Mouse (Mus musculus): ENCODE results near the gene Klf6. TPM values are rescaled to one million over a fixed set of nuclear protein-coding genes. Genes with fewer than 3 reads are reported as not detected.

Gene Klf6
- polyA plus RNA-seq, 1 experiment from 2014 or later: 20.8 TPM

DNA sequence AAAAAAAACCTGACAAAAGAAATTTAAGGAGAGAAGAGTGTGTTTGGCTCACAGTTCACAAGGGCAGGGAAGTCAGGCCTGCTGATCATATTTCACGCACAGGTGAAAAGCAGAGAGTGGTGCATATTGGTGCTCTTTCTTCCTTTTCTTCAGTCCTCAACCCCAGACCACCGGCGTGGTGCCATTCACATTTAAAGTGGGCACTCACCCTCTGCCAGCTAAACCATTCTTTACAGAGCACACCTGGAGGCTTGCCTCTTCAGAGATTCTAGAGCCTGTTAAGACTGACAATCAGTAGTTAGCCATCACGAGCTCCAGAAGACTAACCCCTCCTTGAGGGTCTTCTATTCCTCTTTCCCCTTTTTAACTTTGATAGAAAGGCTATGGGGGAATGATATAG, 17.5 kb downstream of the Klf6 start:
- no peak overlapping the region for H3K9ac ChIP-seq
- ATAC-seq (ENCODE audit: low read depth): no peak
- H3K4me1 ChIP-seq (replicated peaks): no peaks in the 10 kb centered on the region
- H3K4me3 ChIP-seq (replicated peaks): no peak overlapping the region
- H3K4me2 ChIP-seq: no peak overlapping the region
- no peaks in the 10 kb centered on the region for H3K36me3 ChIP-seq
- no peaks in the 10 kb centered on the region for H3K27me3 ChIP-seq
- no peak for DNase-seq
- no peaks in the 10 kb centered on the region for H3K9me3 ChIP-seq (replicated peaks)
- WGBS (ENCODE audit: insufficient replicate concordance): 52% methylated on average over 4 of the region's 4 CpGs
- no peak overlapping the region for H3K27ac ChIP-seq

DNA sequence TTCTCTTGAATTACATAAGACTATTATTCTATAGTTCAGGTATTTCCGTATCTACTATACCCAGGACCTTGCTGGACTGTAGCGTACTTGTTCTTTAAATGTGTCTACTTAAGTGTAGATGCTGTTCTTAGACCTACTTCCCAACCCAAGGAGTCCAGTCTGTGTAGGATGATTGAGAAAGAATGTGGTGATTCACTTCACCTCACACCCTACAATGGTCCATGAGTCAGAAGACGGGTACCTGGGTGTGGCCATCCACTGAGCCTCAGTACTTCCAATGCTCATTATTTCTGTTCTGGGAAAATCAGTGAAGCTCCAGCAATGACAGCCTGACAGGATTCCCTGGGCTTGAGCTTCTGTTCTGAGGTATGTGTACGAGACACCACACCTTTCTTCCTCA, 25.5 kb downstream of the Klf6 start:
- WGBS (ENCODE audit: insufficient replicate concordance): 60% methylated on average over 4 of the region's 4 CpGs
- H3K27ac ChIP-seq: no peak overlapping the region
- H3K4me2 ChIP-seq: no peak overlapping the region
- no peaks in the 10 kb centered on the region for H3K36me3 ChIP-seq
- H3K27me3 ChIP-seq: no peaks in the 10 kb centered on the region
- H3K4me3 ChIP-seq (replicated peaks): no peak overlapping the region
- H3K4me1 ChIP-seq (replicated peaks): no peaks in the 10 kb centered on the region
- H3K9me3 ChIP-seq (replicated peaks): no peaks in the 10 kb centered on the region
- no peak for ATAC-seq (ENCODE audit: low read depth)
- DNase-seq: no peak
- no peak overlapping the region for H3K9ac ChIP-seq

DNA sequence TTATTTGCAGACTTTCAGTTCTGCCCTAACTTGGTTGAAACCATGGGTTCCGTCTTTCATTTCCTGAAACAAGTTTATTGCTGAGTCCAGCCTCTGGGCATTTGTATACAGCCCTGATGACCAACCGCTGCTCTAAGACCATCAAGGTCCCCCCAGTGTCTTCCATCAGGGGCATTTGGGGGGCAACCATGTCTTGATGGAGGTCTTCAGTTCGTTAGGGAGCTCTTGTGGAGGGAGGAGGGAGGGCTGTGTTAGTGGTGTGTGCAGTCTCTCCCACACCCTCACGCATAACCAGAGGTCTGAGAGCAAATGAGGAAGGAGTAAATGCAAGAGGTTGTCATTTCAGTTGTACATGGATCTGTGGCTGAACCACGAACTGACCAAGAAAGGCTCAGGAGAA, 26.9 kb downstream of the Klf6 start:
- Histone ChIP-seq H3K4me1 (replicated peaks) (no peaks in the 10 kb centered on the region), H3K27ac (no peak overlapping the region), H3K9ac (no peak overlapping the region), H3K27me3 (no peaks in the 10 kb centered on the region), H3K36me3 (no peaks in the 10 kb centered on the region), H3K9me3 (replicated peaks) (no peaks in the 10 kb centered on the region), H3K4me2 (no peak overlapping the region), H3K4me3 (replicated peaks) (no peak overlapping the region)
- no peak for DNase-seq
- ATAC-seq (ENCODE audit: low read depth): no peak
- WGBS (ENCODE audit: insufficient replicate concordance): 37% methylated on average over 5 of the region's 5 CpGs

DNA sequence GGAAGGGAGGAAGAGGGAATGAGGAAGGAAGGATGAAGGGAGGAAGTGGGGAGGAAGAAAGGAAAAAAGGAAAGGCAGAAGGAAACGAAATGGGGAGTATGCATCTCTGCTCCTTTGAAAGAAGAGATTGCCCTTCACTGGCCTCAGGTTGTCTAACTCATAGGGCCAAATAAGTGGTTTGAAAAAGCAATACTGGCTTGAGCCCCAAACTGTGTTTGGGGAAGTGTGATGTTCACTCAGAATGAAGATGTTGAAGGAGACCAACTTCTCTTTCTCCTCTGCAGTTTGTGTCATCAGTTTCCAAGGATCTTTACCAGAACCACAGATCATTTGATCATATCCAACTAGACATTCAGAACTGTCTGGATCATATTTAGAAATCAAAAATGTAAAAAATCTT, 27.4 kb downstream of the Klf6 start:
- WGBS (ENCODE audit: insufficient replicate concordance): 26% methylated on average over 1 of the region's 1 CpGs
- H3K27ac ChIP-seq: no peak overlapping the region
- H3K4me2 ChIP-seq: no peak overlapping the region
- H3K4me3 ChIP-seq (replicated peaks): no peak overlapping the region
- no peak overlapping the region for H3K9ac ChIP-seq
- no peaks in the 10 kb centered on the region for H3K4me1 ChIP-seq (replicated peaks)
- no peak for ATAC-seq (ENCODE audit: low read depth)
- no peaks in the 10 kb centered on the region for H3K9me3 ChIP-seq (replicated peaks)
- no peaks in the 10 kb centered on the region for H3K36me3 ChIP-seq
- H3K27me3 ChIP-seq: no peaks in the 10 kb centered on the region
- DNase-seq: no peak

DNA sequence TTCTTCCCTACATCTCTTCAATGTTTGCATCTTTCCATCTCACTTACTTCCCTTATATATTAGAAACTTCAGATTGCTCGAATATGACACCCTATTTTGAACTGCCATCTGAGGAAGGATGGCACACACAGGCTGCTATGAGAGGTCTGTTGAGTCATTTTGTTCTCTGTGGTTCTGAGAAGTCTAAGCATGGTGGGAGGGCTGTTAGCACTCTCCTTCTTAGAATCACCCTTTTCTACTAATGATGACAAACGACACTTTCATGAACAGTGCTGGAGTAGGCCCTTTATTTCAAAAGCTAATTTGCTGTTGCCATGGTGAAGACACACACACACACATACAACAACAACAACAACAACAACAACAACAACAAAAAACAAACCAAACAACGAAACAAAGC, 28.8 kb downstream of the Klf6 start:
- no peaks in the 10 kb centered on the region for H3K36me3 ChIP-seq
- H3K27me3 ChIP-seq: no peaks in the 10 kb centered on the region
- H3K27ac ChIP-seq: no peak overlapping the region
- H3K4me2 ChIP-seq: no peak overlapping the region
- no peak for ATAC-seq (ENCODE audit: low read depth)
- H3K4me1 ChIP-seq (replicated peaks): no peaks in the 10 kb centered on the region
- no peak overlapping the region for H3K4me3 ChIP-seq (replicated peaks)
- 42% methylated on average over 3 of the region's 3 CpGs for WGBS (ENCODE audit: insufficient replicate concordance)
- H3K9ac ChIP-seq: no peak overlapping the region
- DNase-seq: no peak
- H3K9me3 ChIP-seq (replicated peaks): no peaks in the 10 kb centered on the region

DNA sequence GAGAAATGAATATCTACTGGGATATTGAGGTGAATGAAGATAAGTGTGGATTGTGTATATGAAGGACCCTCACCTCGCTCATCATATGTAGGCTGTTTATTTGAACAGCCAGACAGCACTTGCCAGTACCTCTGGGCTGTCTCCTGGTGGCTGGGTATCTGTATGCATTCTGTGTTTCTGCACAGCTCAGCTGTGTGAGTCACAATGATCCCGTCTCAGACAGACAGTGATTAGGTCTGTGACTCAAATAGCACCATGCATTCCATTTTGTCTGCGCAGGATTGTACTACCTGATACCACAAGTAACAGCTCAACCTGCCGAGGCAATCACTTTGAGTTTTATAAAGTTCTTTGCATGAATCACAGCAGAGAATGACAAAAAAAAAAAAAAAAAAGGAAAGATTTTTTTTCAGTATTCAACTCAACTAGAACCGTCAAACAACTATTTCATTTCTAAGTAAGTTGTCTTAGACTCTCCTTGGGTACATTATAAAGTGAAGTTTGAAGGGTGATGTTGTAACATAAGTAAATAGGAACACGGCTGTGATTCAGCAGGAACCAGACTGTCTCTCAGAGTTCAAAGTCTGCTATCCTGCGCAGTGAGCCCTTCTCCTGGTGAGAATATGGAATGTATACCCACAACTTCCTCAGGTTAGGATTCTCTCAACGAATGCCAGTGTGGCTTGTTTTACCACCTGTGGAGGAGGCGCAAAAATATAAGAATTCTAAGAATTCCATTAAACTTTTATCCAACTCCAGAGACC, 31.6 kb downstream of the Klf6 start:
- Histone ChIP-seq H3K4me3 (replicated peaks) (no peak overlapping the region), H3K9ac (no peak overlapping the region), H3K36me3 (no peaks in the 10 kb centered on the region), H3K4me2 (no peak overlapping the region), H3K4me1 (replicated peaks) (no peaks in the 10 kb centered on the region), H3K27ac (no peak overlapping the region), H3K27me3 (no peaks in the 10 kb centered on the region), H3K9me3 (replicated peaks) (no peaks in the 10 kb centered on the region)
- 59% methylated on average over 9 of the region's 9 CpGs for WGBS (ENCODE audit: insufficient replicate concordance)
- DNase-seq (no peak), ATAC-seq (ENCODE audit: low read depth) (no peak)

DNA sequence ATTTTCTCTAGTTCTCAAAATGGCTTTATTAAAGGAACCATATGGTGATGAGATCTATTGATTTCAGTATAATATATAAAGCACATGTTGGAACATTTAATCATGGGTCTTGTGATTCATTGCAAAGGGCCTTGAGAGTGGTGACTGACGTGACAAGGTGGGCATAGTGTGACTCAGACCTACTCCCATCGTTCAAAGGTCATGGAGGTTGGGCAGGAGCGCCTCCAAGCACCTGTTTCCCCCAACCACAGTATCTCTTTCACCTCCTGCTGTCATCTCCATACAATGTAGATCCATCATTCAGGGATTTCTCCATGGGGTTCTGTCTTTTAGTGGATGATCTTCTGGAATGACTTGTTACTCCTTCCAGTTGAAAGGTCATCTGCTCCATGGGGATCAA, 33.6 kb downstream of the Klf6 start:
- WGBS (ENCODE audit: insufficient replicate concordance): 51% methylated on average over 3 of the region's 3 CpGs
- DNase-seq (no peak), ATAC-seq (ENCODE audit: low read depth) (no peak)
- no peaks in the 10 kb centered on the region for H3K4me1 ChIP-seq (replicated peaks)
- H3K9me3 ChIP-seq (replicated peaks): no peaks in the 10 kb centered on the region
- no peaks in the 10 kb centered on the region for H3K27me3 ChIP-seq
- no peak overlapping the region for H3K9ac ChIP-seq
- H3K36me3 ChIP-seq: no peaks in the 10 kb centered on the region
- H3K27ac ChIP-seq: no peak overlapping the region
- no peak overlapping the region for H3K4me2 ChIP-seq
- H3K4me3 ChIP-seq (replicated peaks): no peak overlapping the region

DNA sequence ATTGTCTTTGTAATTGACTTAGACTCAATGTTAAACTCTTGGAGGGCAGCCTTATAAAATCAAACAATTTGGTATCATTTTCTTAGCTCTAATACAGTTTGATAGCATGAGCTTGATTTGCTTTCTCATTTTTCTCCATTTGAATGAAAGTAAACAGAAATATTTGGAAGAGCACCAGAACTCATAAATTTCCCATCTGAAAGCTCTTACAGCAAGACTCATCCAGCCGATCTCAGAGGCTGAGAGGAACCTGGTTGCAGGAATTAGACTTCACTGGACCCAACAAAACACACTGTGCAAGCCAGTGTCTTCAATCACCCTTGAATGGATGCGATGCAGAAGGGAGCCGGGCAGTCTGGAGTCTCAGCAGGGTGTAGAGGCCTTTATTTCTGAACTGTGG, 34.6 kb downstream of the Klf6 start:
- WGBS (ENCODE audit: insufficient replicate concordance): 71% methylated on average over 3 of the region's 3 CpGs
- no peak for ATAC-seq (ENCODE audit: low read depth)
- no peak for DNase-seq

DNA sequence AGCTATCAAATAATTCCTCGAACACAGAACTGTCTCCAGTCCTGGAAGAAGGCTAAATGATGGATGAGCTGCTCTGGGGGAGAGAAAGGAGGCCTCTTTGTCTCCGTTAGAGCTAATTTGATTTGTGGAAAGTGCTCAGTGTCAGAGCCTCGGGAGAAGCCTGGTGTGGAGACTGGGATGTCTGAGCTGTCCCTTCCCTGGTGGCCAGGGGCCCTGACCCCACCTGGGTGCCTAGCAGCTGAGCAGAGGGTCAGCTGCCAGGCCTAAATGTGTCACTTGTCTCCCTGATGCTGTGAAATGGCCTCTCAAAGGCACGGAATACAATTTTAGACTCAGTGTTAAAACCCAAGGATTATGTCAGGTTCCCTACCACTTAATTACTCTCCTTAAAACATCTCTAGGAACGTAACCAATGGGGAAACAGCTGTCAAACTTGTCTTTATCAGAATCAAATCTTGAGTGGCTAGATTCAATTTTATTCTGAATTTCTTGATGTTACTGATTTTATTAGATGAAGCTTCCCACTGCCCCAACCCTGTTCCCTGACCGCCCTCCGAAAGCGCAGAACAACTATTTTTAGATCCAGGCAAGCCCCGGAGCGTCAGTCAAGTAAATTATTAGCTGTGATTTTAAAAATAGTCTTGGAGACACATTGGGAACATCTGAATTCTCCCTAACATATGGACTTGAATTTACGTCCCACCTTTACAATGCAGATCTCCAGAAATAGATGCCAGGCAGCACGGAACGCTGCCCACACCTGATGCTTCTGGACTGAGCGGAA, 36.1 kb downstream of the Klf6 start:
- Histone ChIP-seq H3K4me2 (no peak overlapping the region), H3K4me1 (replicated peaks) (no peaks in the 10 kb centered on the region), H3K27me3 (no peaks in the 10 kb centered on the region), H3K4me3 (replicated peaks) (no peak overlapping the region), H3K9ac (no peak overlapping the region), H3K9me3 (replicated peaks) (no peaks in the 10 kb centered on the region), H3K36me3 (no peaks in the 10 kb centered on the region), H3K27ac (no peak overlapping the region)
- ATAC-seq (ENCODE audit: low read depth): no peak
- WGBS (ENCODE audit: insufficient replicate concordance): 68% methylated on average over 14 of the region's 14 CpGs
- no peak for DNase-seq

More for the DNA sequence above, 34.6 kb downstream of the Klf6 start:
- H3K4me1 ChIP-seq (replicated peaks): no peaks in the 10 kb centered on the region
- H3K27ac ChIP-seq: no peak overlapping the region
- H3K4me2 ChIP-seq: no peak overlapping the region
- no peaks in the 10 kb centered on the region for H3K36me3 ChIP-seq
- H3K9ac ChIP-seq: no peak overlapping the region
- no peak overlapping the region for H3K4me3 ChIP-seq (replicated peaks)
- H3K9me3 ChIP-seq (replicated peaks): no peaks in the 10 kb centered on the region
- no peaks in the 10 kb centered on the region for H3K27me3 ChIP-seq

DNA sequence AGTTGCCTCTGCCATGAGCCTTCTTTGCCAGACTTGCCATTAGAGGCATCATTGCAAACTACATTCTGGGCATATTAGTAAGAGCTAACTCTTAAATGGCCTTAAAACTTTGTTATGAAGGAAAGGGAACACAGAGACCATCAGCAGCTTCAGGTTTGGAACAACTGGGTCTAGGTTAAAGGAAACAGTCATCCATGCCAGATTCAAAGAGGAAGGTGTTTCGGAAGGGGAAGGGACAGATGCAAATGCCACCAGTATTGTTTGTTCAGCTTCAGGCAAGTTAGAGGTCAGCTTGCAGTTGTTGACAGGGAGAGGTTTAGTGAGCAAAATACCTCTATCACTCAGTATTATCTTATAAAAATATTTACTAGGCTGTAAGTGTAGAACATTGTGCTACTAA, 37.7 kb downstream of the Klf6 start:
- H3K4me1 ChIP-seq (replicated peaks): no peaks in the 10 kb centered on the region
- no peaks in the 10 kb centered on the region for H3K9me3 ChIP-seq (replicated peaks)
- no peak overlapping the region for H3K27ac ChIP-seq
- H3K4me2 ChIP-seq: no peak overlapping the region
- H3K9ac ChIP-seq: no peak overlapping the region
- no peaks in the 10 kb centered on the region for H3K36me3 ChIP-seq
- no peak overlapping the region for H3K4me3 ChIP-seq (replicated peaks)
- DNase-seq (no peak), ATAC-seq (ENCODE audit: low read depth) (no peak)
- H3K27me3 ChIP-seq: no peaks in the 10 kb centered on the region
- WGBS (ENCODE audit: insufficient replicate concordance): 50% methylated on average over 1 of the region's 1 CpGs

DNA sequence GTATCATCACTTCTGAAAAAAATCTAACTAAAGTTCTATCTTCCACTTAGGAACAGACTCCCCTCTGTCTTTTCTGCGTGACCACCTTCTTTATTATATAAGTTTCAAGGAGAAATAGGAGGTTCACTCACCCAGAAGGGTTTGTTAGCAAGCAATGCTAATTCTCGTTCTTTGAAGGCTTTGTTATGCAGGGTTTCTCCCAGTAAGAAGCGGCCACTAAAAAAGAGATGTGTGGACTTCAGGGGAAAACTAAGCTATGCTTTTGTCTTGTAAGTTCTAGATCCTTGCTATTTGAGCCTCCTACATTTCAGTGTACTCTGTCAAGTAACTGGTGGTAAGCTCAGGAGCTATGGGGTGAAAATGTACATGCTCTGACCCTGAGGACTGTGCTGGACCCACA, 38.4 kb downstream of the Klf6 start:
- Histone ChIP-seq H3K4me3 (replicated peaks) (no peak overlapping the region), H3K4me2 (no peak overlapping the region), H3K36me3 (no peaks in the 10 kb centered on the region), H3K4me1 (replicated peaks) (no peaks in the 10 kb centered on the region), H3K27me3 (no peaks in the 10 kb centered on the region), H3K27ac (no peak overlapping the region), H3K9ac (no peak overlapping the region), H3K9me3 (replicated peaks) (no peaks in the 10 kb centered on the region)
- WGBS (ENCODE audit: insufficient replicate concordance): 56% methylated on average over 3 of the region's 3 CpGs
- DNase-seq (no peak), ATAC-seq (ENCODE audit: low read depth) (no peak)

DNA sequence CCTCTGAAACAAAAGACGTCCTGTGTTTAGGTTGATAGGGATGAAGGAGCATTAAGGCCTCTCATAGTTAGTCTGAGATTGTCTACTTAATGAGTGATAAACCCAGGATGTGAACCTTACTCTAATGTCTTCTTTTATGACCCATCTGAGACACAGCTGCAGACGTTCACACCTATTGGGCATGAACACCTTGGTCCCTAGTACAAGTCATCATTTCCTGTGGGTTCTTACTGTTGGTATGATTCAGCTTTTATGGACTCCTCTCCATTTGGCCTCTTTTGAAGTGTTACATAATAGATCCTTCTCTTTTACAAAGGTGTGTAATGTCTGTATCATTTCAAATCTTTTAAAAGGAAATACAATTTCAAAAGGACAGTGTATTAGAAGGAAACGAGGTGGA, 51.9 kb downstream of the Klf6 start:
- H3K27me3 ChIP-seq: no peaks in the 10 kb centered on the region
- no peaks in the 10 kb centered on the region for H3K4me1 ChIP-seq (replicated peaks)
- H3K4me3 ChIP-seq (replicated peaks): no peak overlapping the region
- WGBS (ENCODE audit: insufficient replicate concordance): 37% methylated on average over 3 of the region's 3 CpGs
- H3K9me3 ChIP-seq (replicated peaks): no peaks in the 10 kb centered on the region
- no peak overlapping the region for H3K9ac ChIP-seq
- ATAC-seq (ENCODE audit: low read depth) (no peak), DNase-seq (no peak)
- no peaks in the 10 kb centered on the region for H3K36me3 ChIP-seq
- no peak overlapping the region for H3K4me2 ChIP-seq
- no peak overlapping the region for H3K27ac ChIP-seq

Data from liver, embryonic 13.5 days (tissue).